Mouse (Mus musculus) cerebellum, postnatal 4 days (tissue): ENCODE data around the gene Nova2.
A peak's percentile ranks its signal among the peaks of the same experiment; 100 is the strongest.

ENCODE experiments used
- DNase-seq, 2 experiments: peaks; one replicate each; pipeline ENCODE4 v3.0.0; 2022; ENCODE audit warnings: low spot score in 2 of 2, mixed read lengths in 1 of 2

Gene Nova2

GRCm38 (mm10) chr7:18923711-18924191 is 1.9 kb upstream of the Nova2 start:
- peak in 1 of 2 experiments; percentile 71 for DNase-seq

- DNase-seq: peak in 1 of 2 experiments; percentile 43
Measured at GRCm38 (mm10) chr7:18924321-18924720, 1.4 kb upstream of the Nova2 start.

GRCm38 (mm10) chr7:18926041-18926790 is 528 bp downstream of the Nova2 start:
- peak in 1 of 2 experiments; percentile 47 for DNase-seq

GRCm38 (mm10) chr7:18926911-18927310 is 1.2 kb downstream of the Nova2 start:
- no peak for DNase-seq

DNA sequence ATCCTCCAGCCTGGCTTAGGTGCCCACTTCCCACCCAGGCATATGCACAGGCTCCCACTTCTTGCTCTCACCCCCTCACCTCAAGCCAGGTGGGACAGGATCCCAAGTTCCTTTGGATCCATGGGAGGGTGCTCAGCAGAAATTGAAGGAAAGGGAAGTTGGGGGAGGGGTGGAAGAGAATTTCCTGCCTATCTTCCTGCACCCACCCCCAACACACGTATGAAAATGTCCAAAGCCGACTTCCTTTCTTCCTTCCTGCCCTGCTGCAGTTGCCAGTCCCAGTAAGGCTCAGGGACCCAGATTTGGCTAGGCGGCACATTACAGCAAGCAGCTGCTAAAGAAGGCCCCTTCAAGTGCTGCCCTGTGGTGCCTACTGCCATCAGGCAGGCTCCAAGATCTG is 2.1 kb downstream of the Nova2 start:
- DNase-seq: no peak

GRCm38 (mm10) chr7:18942376-18942775 is 16.7 kb downstream of the Nova2 start:
- peak in 1 of 2 experiments; percentile 69 for DNase-seq

- no peak for DNase-seq
Measured at GRCm38 (mm10) chr7:18942815-18943214, 17.1 kb downstream of the Nova2 start.

DNA sequence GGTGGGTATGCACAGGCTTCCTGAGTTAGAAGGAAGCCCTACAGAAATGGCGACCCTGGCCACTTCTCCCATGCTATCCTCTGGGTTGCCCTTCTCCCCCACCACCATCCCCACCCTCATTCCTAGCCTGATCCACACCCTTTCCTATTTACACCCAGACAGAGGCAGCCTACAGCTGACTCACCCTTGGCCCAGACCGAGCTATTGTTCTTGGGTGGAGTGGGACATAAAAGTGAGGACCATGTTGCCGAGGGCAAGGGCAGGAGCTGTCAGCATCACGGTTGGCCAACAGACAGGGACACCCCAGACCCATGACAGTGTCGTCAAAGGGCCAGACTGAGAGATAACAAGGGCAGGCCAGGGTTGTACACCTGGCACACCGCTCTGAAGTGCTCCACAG is 22.5 kb downstream of the Nova2 start:
- DNase-seq: no peak

GRCm38 (mm10) chr7:18949781-18950522 is 24.3 kb downstream of the Nova2 start:
- DNase-seq: peak; percentile 45 to 77

DNA sequence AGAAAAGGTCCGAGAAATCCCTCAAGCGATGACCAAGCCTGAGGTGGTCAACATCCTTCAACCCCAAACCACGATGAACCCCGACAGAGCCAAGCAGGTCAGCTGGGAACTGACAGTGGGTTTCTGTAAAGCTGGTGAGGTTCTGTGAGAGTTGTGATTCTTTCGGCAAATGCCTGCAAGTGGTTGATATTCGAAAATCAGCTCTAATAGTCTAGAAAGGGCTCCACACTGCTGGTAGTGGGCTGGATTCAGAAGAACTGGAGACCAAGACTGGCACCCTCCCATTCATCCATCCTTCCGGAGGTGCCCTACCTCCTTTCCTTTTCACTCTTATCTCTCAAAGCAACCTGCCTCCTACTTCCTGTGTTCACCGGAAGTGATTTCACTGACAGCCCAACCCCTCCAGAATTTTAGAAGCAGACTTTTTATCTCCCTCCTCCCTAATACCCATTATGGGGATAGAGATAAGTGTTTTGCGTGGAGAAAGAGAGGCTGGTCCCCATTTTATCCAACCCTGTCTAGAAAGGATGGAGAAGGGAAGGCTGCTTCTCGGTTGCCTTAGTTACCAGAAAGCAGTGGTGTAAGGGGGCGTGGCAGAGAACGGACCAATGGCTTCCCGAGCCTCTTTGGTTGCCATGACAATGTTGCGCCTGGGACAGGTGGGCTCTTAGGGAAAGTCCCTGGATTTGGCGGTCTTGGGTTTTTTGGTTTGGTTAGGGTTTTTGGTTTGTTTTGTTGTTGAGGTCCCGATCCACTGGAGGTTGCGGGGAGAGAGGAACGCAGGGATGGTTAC is 25.0 kb downstream of the Nova2 start:
- DNase-seq: peak in 1 of 2 experiments; percentile 48

- DNase-seq: no peak
Measured at GRCm38 (mm10) chr7:18951397-18951796, 25.7 kb downstream of the Nova2 start.

DNA sequence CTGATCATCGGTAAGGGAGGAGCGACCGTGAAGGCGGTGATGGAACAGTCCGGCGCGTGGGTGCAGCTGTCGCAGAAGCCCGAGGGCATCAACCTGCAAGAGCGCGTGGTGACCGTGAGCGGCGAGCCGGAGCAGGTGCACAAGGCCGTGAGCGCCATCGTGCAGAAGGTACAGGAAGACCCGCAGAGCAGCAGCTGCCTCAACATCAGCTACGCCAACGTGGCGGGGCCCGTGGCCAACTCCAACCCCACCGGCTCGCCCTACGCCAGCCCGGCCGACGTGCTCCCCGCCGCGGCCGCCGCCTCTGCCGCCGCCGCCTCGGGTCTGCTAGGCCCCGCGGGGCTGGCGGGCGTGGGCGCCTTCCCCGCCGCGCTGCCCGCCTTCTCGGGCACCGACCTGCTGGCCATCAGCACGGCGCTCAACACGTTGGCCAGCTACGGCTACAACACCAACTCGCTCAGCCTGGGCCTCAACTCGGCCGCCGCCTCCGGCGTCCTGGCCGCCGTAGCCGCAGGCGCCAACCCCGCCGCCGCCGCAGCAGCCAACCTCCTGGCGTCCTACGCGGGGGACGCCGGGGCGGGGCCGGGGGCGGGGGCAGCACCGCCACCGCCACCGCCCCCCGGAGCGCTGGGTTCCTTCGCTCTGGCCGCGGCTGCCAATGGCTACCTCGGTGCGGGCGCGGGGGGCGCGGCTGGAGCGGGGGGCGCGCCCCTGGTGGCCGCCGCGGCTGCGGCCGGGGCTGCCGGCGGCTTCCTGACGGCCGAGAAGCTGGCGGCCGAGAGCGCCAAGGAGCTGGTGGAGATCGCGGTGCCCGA is 32.1 kb downstream of the Nova2 start:
- peak; percentile 40 to 76 for DNase-seq

DNA sequence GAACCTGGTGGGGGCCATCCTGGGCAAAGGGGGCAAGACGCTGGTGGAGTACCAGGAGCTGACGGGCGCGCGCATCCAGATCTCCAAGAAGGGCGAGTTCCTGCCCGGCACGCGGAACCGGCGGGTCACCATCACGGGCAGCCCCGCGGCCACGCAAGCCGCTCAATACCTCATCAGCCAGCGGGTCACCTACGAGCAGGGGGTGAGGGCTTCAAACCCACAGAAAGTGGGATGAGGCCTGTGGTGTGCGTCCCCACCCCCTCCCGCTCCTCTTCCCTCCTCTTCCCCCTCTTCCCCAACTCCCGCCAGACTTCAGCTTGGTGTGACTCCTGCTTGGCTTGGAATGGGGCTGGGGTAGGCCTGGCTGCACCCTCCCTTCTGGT is 32.7 kb downstream of the Nova2 start:
- DNase-seq: no peak

GRCm38 (mm10) chr7:18959446-18959845 is 33.8 kb downstream of the Nova2 start:
- no peak for DNase-seq

- DNase-seq: no peak
Measured at GRCm38 (mm10) chr7:18962171-18962792, 36.6 kb downstream of the Nova2 start.

DNA sequence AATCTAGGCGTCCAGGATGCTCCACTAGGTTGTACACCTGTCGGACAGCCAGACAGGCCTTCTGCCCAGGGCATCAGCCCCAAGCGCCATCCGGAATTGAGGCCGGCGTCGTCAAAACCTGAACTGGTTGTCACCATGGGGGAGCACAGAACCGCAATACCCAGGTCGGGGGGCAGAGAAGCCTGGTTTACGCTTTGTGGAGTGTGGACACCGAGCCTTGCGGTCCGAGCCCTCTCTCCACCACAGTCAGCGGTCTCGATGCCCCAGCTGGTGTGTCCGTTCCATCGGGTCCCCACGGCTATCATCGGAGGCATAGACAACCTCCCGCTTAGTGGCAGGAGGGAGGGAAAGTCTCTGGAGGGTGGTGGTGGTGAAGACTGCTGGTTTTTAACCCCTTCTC is 37.1 kb downstream of the Nova2 start:
- DNase-seq: no peak

DNA sequence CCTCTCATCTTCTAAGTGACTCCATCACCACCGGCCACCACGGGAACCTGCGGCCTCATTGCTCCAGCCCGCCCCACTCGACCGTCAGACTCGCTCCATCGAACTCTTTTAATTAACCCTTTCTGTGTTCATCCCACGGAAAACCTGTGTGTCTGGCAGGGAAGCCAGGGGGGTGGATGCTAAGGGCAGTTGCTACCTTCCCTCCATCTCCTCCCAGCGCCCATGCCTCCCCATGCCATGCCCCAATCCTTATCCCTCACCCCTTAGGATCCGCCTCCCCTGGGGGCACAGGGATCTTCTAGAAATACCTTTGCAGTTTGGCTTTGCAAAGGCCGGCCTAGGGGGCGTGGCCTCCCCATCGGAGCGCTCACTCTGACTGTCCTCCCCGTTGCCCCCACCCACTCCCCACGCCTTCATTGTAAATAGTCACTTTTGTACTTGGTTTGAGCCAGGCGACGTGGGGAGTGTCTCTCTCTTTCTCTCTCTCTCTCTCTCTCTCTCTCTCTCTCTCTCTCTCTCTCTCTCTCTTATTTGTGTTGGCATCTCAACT is 37.7 kb downstream of the Nova2 start:
- DNase-seq: no peak

- DNase-seq: no peak
Measured at GRCm38 (mm10) chr7:18965312-18965711, 39.6 kb downstream of the Nova2 start.

- DNase-seq: no peak
Measured at GRCm38 (mm10) chr7:18967603-18968002, 41.9 kb downstream of the Nova2 start.

DNA sequence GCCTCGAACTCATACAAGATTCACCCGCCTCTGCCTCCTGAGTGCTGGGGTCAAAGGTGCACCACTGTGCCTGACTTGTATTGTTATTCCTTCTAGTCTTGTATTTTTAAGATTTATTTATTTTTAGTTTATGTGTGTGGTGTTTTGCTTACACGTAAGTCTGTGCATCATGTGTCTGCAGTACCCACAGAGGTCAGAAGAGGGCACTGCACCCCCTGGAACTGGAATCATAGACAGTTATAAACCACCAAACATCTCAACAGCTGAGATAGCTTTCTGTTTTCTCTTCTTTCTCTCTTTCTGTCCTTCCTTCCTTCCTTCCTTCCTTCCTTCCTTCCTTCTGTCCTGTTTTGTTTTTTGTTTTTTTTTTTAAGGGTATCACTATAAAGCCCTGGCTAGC is 45.3 kb downstream of the Nova2 start:
- DNase-seq: no peak

DNA sequence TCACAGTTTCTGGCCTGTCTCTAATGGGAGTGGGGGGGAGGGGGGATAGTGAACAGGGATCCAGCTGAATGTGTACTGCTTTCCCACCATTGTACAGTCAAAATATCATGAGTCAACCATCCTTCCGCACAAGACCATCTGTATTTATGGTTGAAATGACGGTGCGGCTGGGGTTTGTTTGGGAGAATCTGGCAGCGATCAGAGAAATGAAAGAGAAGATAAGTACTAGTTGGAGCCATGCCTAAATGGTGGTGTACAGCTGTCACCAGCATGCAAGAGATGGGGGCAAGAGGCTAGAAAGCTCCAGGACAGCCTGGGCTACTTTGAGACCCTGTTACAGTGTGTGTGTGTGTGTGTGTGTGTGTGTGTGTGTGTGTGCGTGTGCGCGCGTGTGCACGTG is 52.7 kb downstream of the Nova2 start:
- no peak for DNase-seq
